In the genomic region with DNA sequence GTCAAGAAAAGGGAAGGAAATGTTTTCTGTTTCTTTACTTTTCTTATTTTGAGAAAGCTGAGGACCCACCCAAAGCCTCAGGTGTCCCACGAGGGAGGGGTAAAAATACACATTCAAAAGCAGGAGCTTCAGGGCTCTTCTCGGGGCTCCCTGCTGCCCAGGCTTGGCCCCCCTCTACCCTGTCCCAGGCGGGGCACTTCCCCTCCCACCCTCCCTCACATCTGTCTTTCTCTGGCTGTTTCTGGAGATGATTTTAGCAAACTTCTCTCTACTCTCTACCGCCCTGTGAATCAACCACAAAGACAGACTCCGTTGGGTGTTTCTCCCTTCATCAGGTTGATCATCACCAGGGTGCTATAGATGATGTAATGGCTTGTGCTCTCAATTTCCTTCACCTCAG, we compare ENCODE assay signal across 23 mouse cellular contexts.
DNase-seq lines count a peak whose midpoint lies in the region; ATAC-seq lines count a peak whose summit lies in the region.
"Had no signal": no experiment of that assay in that cellular context is flagged by ENCODE, and none has a peak within 500 bp of the region (broad histone marks: within the 10 kb centered on the region; RNA-seq: fewer than 3 reads in every experiment).

No protein-coding gene starts in this region.

- H3K4me1 ChIP-seq in neural tube, embryonic 15.5 days = peaks cover 25% of the 10 kb centered on the region
- H3K4me1 ChIP-seq: intestine, embryonic 15.5 days; liver, embryonic 13.5 days; lung, embryonic 15.5 days had no signal

- 59% methylated on average over 5 of the region's 5 CpGs for WGBS in neural tube, embryonic 15.5 days

- no peak overlapping the region for H3K9ac ChIP-seq in neural tube, embryonic 15.5 days (replicated peaks)
- H3K9ac ChIP-seq: embryonic facial prominence, embryonic 15.5 days; forebrain, postnatal 0 days; hindbrain, embryonic 13.5 days; intestine, embryonic 15.5 days; kidney, embryonic 15.5 days; limb, embryonic 12.5 days; liver, embryonic 13.5 days; lung, embryonic 15.5 days had no signal

- no peak overlapping the region for H3K4me3 ChIP-seq in neural tube, embryonic 15.5 days (replicated peaks)
- H3K4me3 ChIP-seq: embryonic facial prominence, embryonic 15.5 days; heart, embryonic 10.5 days; hindbrain, embryonic 13.5 days; intestine, embryonic 15.5 days; kidney, embryonic 15.5 days; limb, embryonic 12.5 days; liver, embryonic 13.5 days; lung, embryonic 15.5 days had no signal

- no peak overlapping the region for H3K4me2 ChIP-seq in neural tube, embryonic 15.5 days
- H3K4me2 ChIP-seq: embryonic facial prominence, embryonic 15.5 days; hindbrain, embryonic 13.5 days; intestine, embryonic 15.5 days; kidney, embryonic 15.5 days; limb, embryonic 12.5 days; liver, embryonic 13.5 days; lung, embryonic 15.5 days had no signal

- peak; percentile 28 for DNase-seq in lung, postnatal 25 days (ENCODE audit: low spot score)
- DNase-seq in lung, adult 18-20 months = no peak
- peak; percentile 27 to 45 for DNase-seq in CD8-positive naive resting alpha-beta T cell, adult 2 months (ENCODE audit: low read depth in 2 of 2, low spot score in 2 of 2)
- peak; percentile 55 for DNase-seq in naive thymus-derived CD4-positive, alpha-beta T cell, adult 2 months (ENCODE audit: low read depth)
- peak; percentile 55 for DNase-seq in thymus, postnatal 25 days
- no peak for DNase-seq in cerebellum, adult 11 months
- no peak for DNase-seq in adrenal gland, adult 18-20 months (ENCODE audit: low spot score in 2 of 2)
- DNase-seq: adrenal gland, postnatal 25 days; cerebellum, adult 11-12 months; cerebellum, postnatal 36 days; forebrain, postnatal 0 days; heart, postnatal 14 days; liver, embryonic 13.5 days; midbrain, embryonic 14.5 days; right cerebral cortex, postnatal 25 days had no signal

- no peaks in the 10 kb centered on the region for H3K27me3 ChIP-seq in neural tube, embryonic 15.5 days (replicated peaks)
- H3K27me3 ChIP-seq: embryonic facial prominence, embryonic 15.5 days; hindbrain, embryonic 13.5 days; intestine, embryonic 15.5 days; kidney, embryonic 15.5 days; limb, embryonic 12.5 days; liver, embryonic 13.5 days; lung, embryonic 15.5 days had no signal

- H3K27ac ChIP-seq in neural tube, embryonic 15.5 days (replicated peaks) = no peak overlapping the region
- H3K27ac ChIP-seq: embryonic facial prominence, embryonic 15.5 days; heart, embryonic 10.5 days; hindbrain, embryonic 13.5 days; intestine, embryonic 15.5 days; kidney, embryonic 15.5 days; limb, embryonic 12.5 days; liver, embryonic 13.5 days; lung, embryonic 15.5 days had no signal

- ATAC-seq in neural tube, embryonic 15.5 days (ENCODE audit: low FRiP score) = no peak
- ATAC-seq: forebrain, postnatal 0 days; intestine, embryonic 15.5 days had no signal

- H3K36me3 ChIP-seq in neural tube, embryonic 15.5 days = no peaks in the 10 kb centered on the region
- H3K36me3 ChIP-seq: embryonic facial prominence, embryonic 15.5 days; heart, embryonic 10.5 days; hindbrain, embryonic 13.5 days; intestine, embryonic 15.5 days; kidney, embryonic 15.5 days; limb, embryonic 12.5 days; liver, embryonic 13.5 days; lung, embryonic 15.5 days had no signal

- H3K9me3 ChIP-seq in neural tube, embryonic 15.5 days (replicated peaks) = no peaks in the 10 kb centered on the region
- H3K9me3 ChIP-seq: embryonic facial prominence, embryonic 15.5 days; heart, embryonic 10.5 days; hindbrain, embryonic 13.5 days; intestine, embryonic 15.5 days; kidney, embryonic 15.5 days; limb, embryonic 12.5 days; liver, embryonic 13.5 days; lung, embryonic 15.5 days had no signal

Comparison
In these comparisons a context has a peak if more than half of its experiments do, and no peak if none do; other contexts are left out.
1. DNase-seq: peak in lung, postnatal 25 days (single experiment), CD8-positive naive resting alpha-beta T cell, adult 2 months (2 of 2), naive thymus-derived CD4-positive, alpha-beta T cell, adult 2 months (single experiment) and thymus, postnatal 25 days (single experiment); none in lung, adult 18-20 months (0 of 2), cerebellum, adult 11 months (single experiment) and adrenal gland, adult 18-20 months (0 of 2).